Mouse (Mus musculus) neural tube, embryonic 12.5 days (tissue): ENCODE measurements around the gene Nckap5. TPM values are rescaled to one million over a fixed set of nuclear protein-coding genes. Genes with fewer than 3 reads are reported as not detected.

Experiments
- ATAC-seq: fragments of 200-750 bp; cut with Nextera tagmentation; 2 replicates; pipeline ENCODE4 v1.8.0; 2017; ENCODE audit warnings: low read depth, mild to moderate bottlenecking, moderate TSS enrichment, moderate library complexity; ENCODE audit not compliant: low FRiP score
- H3K27ac ChIP-seq: fragments of 300-500 bp; sonication (generic); 2 replicates; pipeline ENCODE4 v1.5.1; 2016
- H3K27me3 ChIP-seq: fragments of 300-500 bp; sonication (generic); replicated peaks from 2 replicates; pipeline ENCODE4 v1.6.1; 2016; ENCODE audit warnings: mild to moderate bottlenecking
- H3K36me3 ChIP-seq: fragments of 300-500 bp; sonication (generic); 2 replicates; pipeline ENCODE4 v1.6.1; 2016; ENCODE audit warnings: mild to moderate bottlenecking
- H3K4me1 ChIP-seq: fragments of 300-500 bp; sonication (generic); 2 replicates; pipeline ENCODE4 v1.6.1; 2016
- H3K4me2 ChIP-seq: fragments of 300-500 bp; sonication (generic); replicated peaks from 2 replicates; pipeline ENCODE4 v1.6.1; 2016; ENCODE audit warnings: mild to moderate bottlenecking
- H3K4me3 ChIP-seq: fragments of 300-500 bp; sonication (generic); 2 replicates; pipeline ENCODE4 v1.5.1; 2016
- H3K9ac ChIP-seq: fragments of 300-500 bp; sonication (generic); 2 replicates; pipeline ENCODE4 v1.6.1; 2016; ENCODE audit warnings: mild to moderate bottlenecking
- H3K9me3 ChIP-seq: fragments of 300-500 bp; sonication (generic); 2 replicates; pipeline ENCODE4 v1.6.1; 2016; ENCODE audit warnings: mild to moderate bottlenecking
- WGBS: fragments of 180-500 bp; shearing (Covaris S2); methylation state at CpG from one replicate; pipeline ENCODE4 v1.1.7; 2016; 5-methylcytosine and 5-hydroxymethylcytosine counted together
- polyA plus RNA-seq: library from polyadenylated mRNA; unstranded; fragments of >200 nt; fragmentation: Nextera tagmentation; extraction: Ambion mirVana; gene quantifications from 2 replicates; pipeline ENCODE4 v1.2.1, GENCODE M21; 2016

Gene Nckap5
- polyA plus RNA-seq, 1 experiment from 2014 or later: 25.4 TPM

DNA sequence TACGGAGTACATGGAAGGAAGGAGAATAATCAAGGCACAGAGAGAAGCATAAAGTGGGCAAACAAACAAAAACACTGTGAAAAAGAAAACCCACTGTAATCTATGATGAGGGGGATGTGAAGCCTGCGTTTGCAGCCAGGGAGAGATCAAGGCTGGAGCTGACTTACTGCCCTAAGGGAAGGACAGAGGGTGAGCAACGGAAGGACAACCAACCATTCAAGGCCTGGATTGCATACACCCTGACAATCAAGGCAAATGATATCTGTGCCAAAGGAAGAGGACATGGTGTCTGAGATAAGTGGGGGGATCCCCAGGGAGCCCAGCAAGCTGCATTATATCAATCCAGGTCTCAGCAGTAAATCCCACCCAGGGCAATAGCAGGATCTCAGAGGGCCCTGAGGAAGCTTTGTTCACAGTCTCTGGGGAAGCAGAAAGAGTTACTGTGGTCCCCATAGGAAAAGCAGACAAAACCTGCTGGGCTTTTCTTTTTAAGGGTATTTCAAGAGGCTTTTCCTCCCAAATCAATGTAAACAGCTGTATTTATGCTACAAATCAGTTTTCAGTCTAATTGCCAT is 265.4 kb downstream of the Nckap5 start:
- no peaks in the 10 kb centered on the region for H3K27me3 ChIP-seq
- H3K36me3 ChIP-seq: no peaks in the 10 kb centered on the region
- H3K27ac ChIP-seq: no peak overlapping the region
- H3K9ac ChIP-seq: no peak overlapping the region
- no peak overlapping the region for H3K4me2 ChIP-seq
- H3K4me3 ChIP-seq: no peak overlapping the region
- WGBS: 42% methylated on average over 3 of the region's 3 CpGs
- no peaks in the 10 kb centered on the region for H3K9me3 ChIP-seq
- no peak for ATAC-seq
- H3K4me1 ChIP-seq: peaks cover 6% of the 10 kb centered on the region; the same call in 1 of the 2 replicates

DNA sequence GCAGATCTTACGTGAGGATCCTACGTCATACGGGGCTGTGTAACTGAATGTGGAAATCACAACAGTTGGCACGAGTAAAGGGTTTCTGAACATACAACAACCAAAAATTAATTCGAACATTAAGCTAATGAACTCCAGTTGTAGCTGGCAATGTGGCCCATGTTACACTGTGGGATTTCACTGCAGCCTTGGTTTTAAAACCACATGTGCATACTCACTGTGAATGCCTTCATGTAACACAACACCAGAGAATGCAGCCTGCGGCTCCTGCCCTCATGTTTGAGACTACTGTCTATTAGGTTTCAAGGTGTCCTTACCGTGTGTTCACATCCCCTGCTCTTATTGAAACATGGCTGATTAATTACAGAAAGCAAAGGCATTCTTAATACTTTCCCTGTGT is 269.7 kb downstream of the Nckap5 start:
- Histone ChIP-seq H3K27me3 (no peaks in the 10 kb centered on the region), H3K4me2 (no peak overlapping the region), H3K9me3 (no peaks in the 10 kb centered on the region), H3K36me3 (no peaks in the 10 kb centered on the region), H3K27ac (no peak overlapping the region), H3K4me3 (no peak overlapping the region), H3K9ac (no peak overlapping the region), H3K4me1 (peaks cover 9% of the 10 kb centered on the region; the same call in 1 of the 2 replicates)
- no peak for ATAC-seq
- WGBS: 84% methylated on average over 7 of the region's 7 CpGs

- H3K27me3 ChIP-seq: no peaks in the 10 kb centered on the region
- H3K4me2 ChIP-seq: no peak overlapping the region
- ATAC-seq: no peak
- H3K4me3 ChIP-seq: no peak overlapping the region
- no peak overlapping the region for H3K9ac ChIP-seq
- H3K4me1 ChIP-seq: 0 out of 2 replicates have a peak, but pooled peaks cover 2% of the 10 kb centered on the region
- no peaks in the 10 kb centered on the region for H3K9me3 ChIP-seq
- no peak overlapping the region for H3K27ac ChIP-seq
- H3K36me3 ChIP-seq: no peaks in the 10 kb centered on the region
- 84% methylated on average over 12 of the region's 12 CpGs for WGBS
Measured at GRCm38 (mm10) chr1:126557791-126558294, 272.8 kb downstream of the Nckap5 start.

DNA sequence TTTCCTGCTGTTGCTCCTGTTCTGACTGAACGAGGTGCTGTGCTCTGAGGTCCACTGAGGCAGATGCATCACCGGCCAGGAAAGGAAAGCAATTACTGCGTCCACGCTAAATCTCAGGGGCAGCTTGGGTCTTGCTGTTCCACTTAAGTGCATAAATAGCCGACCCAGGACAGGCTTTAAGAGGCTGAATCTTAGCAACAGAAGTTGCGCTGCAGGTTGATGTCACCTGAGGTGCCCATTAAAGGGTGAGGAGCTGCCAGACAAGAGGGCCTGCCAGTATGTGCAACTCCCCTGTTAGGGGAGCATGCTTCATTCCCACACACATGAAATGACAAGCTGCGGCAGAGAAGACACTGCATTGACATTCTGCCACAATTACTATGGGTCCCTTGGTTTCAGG is 282.6 kb downstream of the Nckap5 start:
- 75% methylated on average over 7 of the region's 7 CpGs for WGBS
- no peaks in the 10 kb centered on the region for H3K9me3 ChIP-seq
- no peaks in the 10 kb centered on the region for H3K27me3 ChIP-seq
- no peak overlapping the region for H3K27ac ChIP-seq
- H3K9ac ChIP-seq: no peak overlapping the region
- H3K4me3 ChIP-seq: no peak overlapping the region
- H3K36me3 ChIP-seq: no peaks in the 10 kb centered on the region
- ATAC-seq: no peak
- no peak overlapping the region for H3K4me2 ChIP-seq
- peaks cover 4% of the 10 kb centered on the region; the same call in 1 of the 2 replicates for H3K4me1 ChIP-seq

DNA sequence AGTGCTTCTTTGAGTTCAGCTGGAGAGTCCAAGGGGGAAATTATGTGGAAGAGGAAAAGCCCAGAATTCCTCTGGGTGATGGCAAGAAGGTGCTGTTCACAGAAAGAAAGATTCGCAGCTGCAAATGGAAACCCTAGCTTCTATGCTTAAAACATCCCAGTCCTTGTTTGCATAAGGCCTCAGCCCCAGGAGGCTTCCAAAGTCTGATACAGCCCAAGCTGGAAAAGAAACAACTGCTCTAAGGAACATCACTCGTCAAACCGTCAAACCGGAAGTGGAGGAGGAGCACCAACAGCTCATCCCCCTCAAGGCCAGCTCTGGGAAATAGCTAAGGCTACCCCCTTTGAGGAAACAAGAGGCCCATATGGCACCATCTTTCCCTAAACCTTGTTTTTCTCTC is 286.1 kb downstream of the Nckap5 start:
- Histone ChIP-seq H3K4me1 (peaks cover 4% of the 10 kb centered on the region; the same call in 1 of the 2 replicates), H3K9me3 (no peaks in the 10 kb centered on the region), H3K27me3 (no peaks in the 10 kb centered on the region), H3K4me2 (no peak overlapping the region), H3K36me3 (no peaks in the 10 kb centered on the region), H3K9ac (no peak overlapping the region), H3K4me3 (no peak overlapping the region), H3K27ac (no peak overlapping the region)
- no peak for ATAC-seq
- 67% methylated on average over 4 of the region's 4 CpGs for WGBS

- Histone ChIP-seq H3K4me3 (no peak overlapping the region), H3K36me3 (no peaks in the 10 kb centered on the region), H3K9me3 (no peaks in the 10 kb centered on the region), H3K9ac (no peak overlapping the region), H3K4me2 (no peak overlapping the region), H3K4me1 (no peaks in the 10 kb centered on the region), H3K27me3 (no peaks in the 10 kb centered on the region), H3K27ac (no peak overlapping the region)
- ATAC-seq: no peak
- WGBS: 78% methylated on average over 6 of the region's 6 CpGs
Measured at GRCm38 (mm10) chr1:126537223-126537757, 293.3 kb downstream of the Nckap5 start.

DNA sequence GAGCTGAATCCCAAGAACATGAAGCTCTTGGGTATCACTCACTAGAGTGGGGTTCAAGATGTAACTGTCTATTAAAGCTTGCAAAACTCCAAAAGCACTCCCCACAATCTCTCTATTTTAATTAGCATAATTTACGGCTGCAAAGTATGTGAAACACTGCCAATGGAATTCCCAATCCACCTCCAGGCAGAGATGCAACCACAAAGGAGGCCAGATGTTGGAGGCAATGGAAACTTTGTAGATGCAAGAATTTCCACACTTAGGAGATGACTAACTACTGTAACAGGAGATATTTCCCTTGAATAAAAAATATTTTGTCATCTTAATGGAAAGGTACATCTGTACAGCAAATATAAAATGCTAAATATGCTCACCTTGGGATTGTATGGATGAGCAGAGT is 295.1 kb downstream of the Nckap5 start:
- 87% methylated on average over 1 of the region's 1 CpGs for WGBS
- Histone ChIP-seq H3K36me3 (no peaks in the 10 kb centered on the region), H3K9ac (no peak overlapping the region), H3K27me3 (no peaks in the 10 kb centered on the region), H3K4me3 (no peak overlapping the region), H3K4me2 (no peak overlapping the region), H3K27ac (no peak overlapping the region), H3K9me3 (no peaks in the 10 kb centered on the region), H3K4me1 (no peaks in the 10 kb centered on the region)
- ATAC-seq: no peak

- Histone ChIP-seq H3K9me3 (no peaks in the 10 kb centered on the region), H3K36me3 (no peaks in the 10 kb centered on the region), H3K4me2 (no peak overlapping the region), H3K4me3 (no peak overlapping the region), H3K27me3 (no peaks in the 10 kb centered on the region), H3K9ac (no peak overlapping the region), H3K4me1 (no peaks in the 10 kb centered on the region), H3K27ac (no peak overlapping the region)
- 82% methylated on average over 2 of the region's 2 CpGs for WGBS
- no peak for ATAC-seq
Measured at GRCm38 (mm10) chr1:126534046-126534445, 296.6 kb downstream of the Nckap5 start.

DNA sequence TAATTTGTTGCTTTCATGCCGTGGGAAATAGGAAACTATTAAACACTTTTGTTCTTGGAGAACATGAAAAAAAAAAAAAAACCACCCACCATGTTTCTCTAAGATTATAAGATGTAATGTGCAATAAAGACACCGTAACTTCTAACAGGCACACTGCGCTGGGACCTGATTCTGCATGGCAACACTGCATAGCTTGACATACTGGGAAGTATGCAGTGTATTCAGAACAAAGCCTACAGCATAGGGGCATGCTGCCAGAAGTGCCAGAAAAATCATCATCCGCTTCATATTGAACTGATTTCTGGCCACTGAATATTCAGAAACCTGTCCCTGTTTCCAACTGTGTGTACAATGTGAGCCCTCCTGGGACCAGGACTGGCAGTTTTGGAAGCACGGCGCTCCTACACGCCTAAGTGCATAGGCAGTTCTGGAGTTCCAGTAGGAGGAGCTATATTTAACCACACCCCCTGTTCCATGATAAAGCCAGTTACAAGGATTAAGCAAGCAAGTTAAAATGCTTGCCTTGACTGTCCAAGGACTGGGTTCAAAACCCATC is 302.5 kb downstream of the Nckap5 start:
- Histone ChIP-seq H3K4me3 (no peak overlapping the region), H3K4me1 (no peaks in the 10 kb centered on the region), H3K9me3 (no peaks in the 10 kb centered on the region), H3K27me3 (no peaks in the 10 kb centered on the region), H3K27ac (no peak overlapping the region), H3K4me2 (no peak overlapping the region), H3K9ac (no peak overlapping the region), H3K36me3 (no peaks in the 10 kb centered on the region)
- 89% methylated on average over 7 of the region's 7 CpGs for WGBS
- ATAC-seq: no peak

GRCm38 (mm10) chr1:126518067-126518466 is 312.5 kb downstream of the Nckap5 start:
- WGBS: 87% methylated on average over 3 of the region's 3 CpGs
- H3K4me1 ChIP-seq: no peaks in the 10 kb centered on the region
- H3K36me3 ChIP-seq: no peaks in the 10 kb centered on the region
- H3K9me3 ChIP-seq: no peaks in the 10 kb centered on the region
- H3K4me3 ChIP-seq: no peak overlapping the region
- no peaks in the 10 kb centered on the region for H3K27me3 ChIP-seq
- no peak overlapping the region for H3K27ac ChIP-seq
- ATAC-seq: no peak
- no peak overlapping the region for H3K9ac ChIP-seq
- H3K4me2 ChIP-seq: no peak overlapping the region

- H3K27ac ChIP-seq: no peak overlapping the region
- H3K9ac ChIP-seq: no peak overlapping the region
- H3K9me3 ChIP-seq: no peaks in the 10 kb centered on the region
- H3K36me3 ChIP-seq: no peaks in the 10 kb centered on the region
- no peaks in the 10 kb centered on the region for H3K4me1 ChIP-seq
- H3K4me2 ChIP-seq: no peak overlapping the region
- no peak for ATAC-seq
- no peaks in the 10 kb centered on the region for H3K27me3 ChIP-seq
- WGBS: 95% methylated on average over 1 of the region's 1 CpGs
- no peak overlapping the region for H3K4me3 ChIP-seq
Measured at GRCm38 (mm10) chr1:126517427-126517826, 313.2 kb downstream of the Nckap5 start.

DNA sequence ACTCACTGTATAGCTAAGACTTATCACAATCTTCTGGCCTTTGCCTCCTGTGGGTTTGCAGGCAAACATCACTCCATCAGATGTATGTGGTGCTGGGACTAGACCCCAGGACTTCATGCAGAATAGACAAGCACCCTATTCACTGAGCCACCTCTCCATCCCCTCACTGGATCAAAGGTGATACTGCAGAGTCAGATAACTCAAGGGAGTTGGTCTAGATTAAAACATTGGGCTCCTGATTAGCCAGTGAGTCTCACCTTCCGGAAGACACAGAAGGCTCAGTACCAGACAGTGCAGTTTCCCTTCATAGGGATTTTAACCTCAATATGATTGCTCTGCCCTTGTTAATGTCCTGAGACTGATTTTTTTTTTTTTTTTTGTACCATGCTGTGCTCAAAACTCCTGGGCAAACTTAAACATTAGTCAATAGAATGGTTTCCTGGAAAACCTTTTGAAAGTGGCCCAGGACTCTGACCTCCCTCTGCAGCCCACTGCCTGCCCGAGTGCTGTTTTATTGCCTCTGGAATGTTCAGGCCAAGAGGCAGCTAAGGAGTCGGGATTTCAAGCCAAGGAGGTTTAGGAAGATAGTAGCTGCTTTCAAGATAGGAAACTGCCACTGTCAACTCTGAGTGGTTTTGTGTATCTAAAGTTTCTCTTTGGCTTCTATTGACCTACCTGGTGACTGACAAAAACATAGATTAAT is 315.4 kb downstream of the Nckap5 start:
- H3K36me3 ChIP-seq: no peaks in the 10 kb centered on the region
- ATAC-seq: no peak
- H3K4me3 ChIP-seq: no peak overlapping the region
- 0 out of 2 replicates have a peak, but pooled peaks cover 2% of the 10 kb centered on the region for H3K4me1 ChIP-seq
- H3K27ac ChIP-seq: no peak overlapping the region
- H3K27me3 ChIP-seq: no peaks in the 10 kb centered on the region
- H3K4me2 ChIP-seq: no peak overlapping the region
- WGBS: 38% methylated on average over 3 of the region's 3 CpGs
- H3K9me3 ChIP-seq: no peaks in the 10 kb centered on the region
- H3K9ac ChIP-seq: no peak overlapping the region
